ENCODE assay signal across 9 mouse cellular contexts in genomic region chr7:140063092-140063491, GRCm38 (mm10). TPM values are rescaled to one million over a fixed set of nuclear protein-coding genes. Genes with fewer than 3 reads are reported as not detected.
DNase-seq lines count a peak whose midpoint lies in the region; ATAC-seq and TF ChIP-seq lines count a peak whose summit lies in the region.
"Had no signal": no experiment of that assay in that cellular context is flagged by ENCODE, and none has a peak within 500 bp of the region (broad histone marks: within the 10 kb centered on the region; RNA-seq: fewer than 3 reads in every experiment).

No protein-coding gene starts in this region.

- H3K36me3 ChIP-seq in heart, postnatal 0 days (replicated peaks; ENCODE audit: control insufficient read depth, insufficient read depth, low read length) = no peaks in the 10 kb centered on the region
- H3K36me3 ChIP-seq in G1E (replicated peaks) = no peaks in the 10 kb centered on the region
- H3K36me3 ChIP-seq in midbrain, postnatal 0 days (ENCODE audit: insufficient read depth, low read length) = no peaks in the 10 kb centered on the region; the same call in 1 of the 2 replicates

- H3K27ac ChIP-seq in heart, postnatal 0 days (ENCODE audit: low read depth) = no peak overlapping the region
- no peak overlapping the region for H3K27ac ChIP-seq in midbrain, postnatal 0 days (ENCODE audit: low read depth, low read length)
- H3K27ac ChIP-seq: macrophage had no signal

- no peak overlapping the region for H3K9ac ChIP-seq in heart, postnatal 0 days (replicated peaks; ENCODE audit: low read depth, low read length)
- H3K9ac ChIP-seq in midbrain, postnatal 0 days (replicated peaks; ENCODE audit: low read length, poor library complexity, severe bottlenecking) = no peak overlapping the region

- ATAC-seq in heart, postnatal 0 days (ENCODE audit: insufficient read depth, low read depth) = no peak
- 0 out of 2 replicates have a peak, but pooled peaks have one; percentile 22 for ATAC-seq in G1E (ENCODE audit: extremely low read depth, insufficient number of reproducible peaks, low FRiP score, poor library complexity, severe bottlenecking)
- ATAC-seq in midbrain, postnatal 0 days (ENCODE audit: low FRiP score) = no peak; the same call in 1 of the 2 replicates

- H3K9me3 ChIP-seq in heart, postnatal 0 days (replicated peaks; ENCODE audit: control insufficient read depth, low read length) = no peaks in the 10 kb centered on the region
- no peaks in the 10 kb centered on the region for H3K9me3 ChIP-seq in G1E (replicated peaks)
- H3K9me3 ChIP-seq in midbrain, postnatal 0 days (ENCODE audit: low read length) = no peaks in the 10 kb centered on the region

- no peak overlapping the region for H3K4me2 ChIP-seq in heart, postnatal 0 days (ENCODE audit: low read depth, low read length)
- H3K4me2 ChIP-seq in midbrain, postnatal 0 days (ENCODE audit: low read depth, low read length, poor library complexity, severe bottlenecking) = no peak overlapping the region

- peaks cover 72% of the 10 kb centered on the region for H3K27me3 ChIP-seq in heart, postnatal 0 days (ENCODE audit: control insufficient read depth, insufficient read depth, low read length)
- peaks cover 44% of the 10 kb centered on the region for H3K27me3 ChIP-seq in G1E (ENCODE audit: insufficient read depth, low read length)
- peaks cover 26% of the 10 kb centered on the region for H3K27me3 ChIP-seq in midbrain, postnatal 0 days (ENCODE audit: insufficient read depth, low read length)

- intact Hi-C loops in heart, postnatal 25 days (cut with DNase I) = loop anchor here (2.0 kb wide), 2 partner anchors 94 to 158 kb away; no protein-coding TSS in a partner anchor

- WGBS in heart, postnatal 0 days = 20% methylated on average over 7 of the region's 7 CpGs
- 16% methylated on average over 7 of the region's 7 CpGs for WGBS in midbrain, postnatal 0 days

- no peak overlapping the region for H3K4me3 ChIP-seq in heart, postnatal 0 days (ENCODE audit: low read depth, low read length)
- H3K4me3 ChIP-seq in G1E (ENCODE audit: low read depth, low read length) = no peak overlapping the region
- H3K4me3 ChIP-seq in midbrain, postnatal 0 days (ENCODE audit: low read depth, low read length) = no peak overlapping the region

- DNase-seq in heart, postnatal 0 days (ENCODE audit: low spot score) = peak; percentile 31
- no peak for DNase-seq in heart, postnatal 25 days (ENCODE audit: low spot score)
- DNase-seq in G1E (ENCODE audit: low spot score) = no peak
- DNase-seq in cerebellum, adult 11-12 months = peak; percentile 43
- peak; percentile 29 to 48 for DNase-seq in gastrocnemius, adult 8-10 months (ENCODE audit: low spot score in 2 of 2)
- DNase-seq in left cerebral cortex, adult 18-20 months (ENCODE audit: low spot score in 2 of 2) = peak; percentile 77 to 85
- DNase-seq in midbrain, postnatal 0 days (ENCODE audit: low spot score) = peak; percentile 89
- DNase-seq in testis, postnatal 10 days (ENCODE audit: low spot score) = peak; percentile 85

- TF ChIP-seq CTCF in heart, postnatal 0 days (IDR thresholded peaks at IDR 0.05; ENCODE audit: low read depth) = peak; percentile 74
- TF ChIP-seq CTCF in G1E (IDR thresholded peaks at IDR 0.05; ENCODE audit: low read depth, low read length) = peak; percentile 64
- TF ChIP-seq CTCF in midbrain, postnatal 0 days (IDR thresholded peaks at IDR 0.05) = peak; percentile 91

- H3K4me1 ChIP-seq in heart, postnatal 0 days (ENCODE audit: control insufficient read depth, insufficient read depth) = peaks cover 4% of the 10 kb centered on the region; the same call in 1 of the 2 replicates
- H3K4me1 ChIP-seq in G1E (ENCODE audit: insufficient read depth, low read depth, low read length) = no peaks in the 10 kb centered on the region
- no peaks in the 10 kb centered on the region; the same call in 1 of the 2 replicates for H3K4me1 ChIP-seq in midbrain, postnatal 0 days (ENCODE audit: insufficient read depth, low read length)

- no peak for TF ChIP-seq EP300 in heart, postnatal 0 days (IDR thresholded peaks at IDR 0.05; ENCODE audit: low read depth)

RNA-seq across cellular contexts. Expression of gene Msx3, which starts 14.2 kb away (rescaled TPM):
- total RNA-seq in heart, postnatal 0 days (2014; rRNA removed; ENCODE audit: low replicate concordance) = not detected in 2 replicates
- polyA plus RNA-seq in heart, postnatal 0 days (2015; fragmentation: Nextera tagmentation; extraction: Ambion mirVana) = not detected in 2 replicates
- total RNA-seq in heart, postnatal 25 days (2021) = not detected
- total RNA-seq in G1E (2014; fragmentation: Nextera tagmentation) (not detected in 2 replicates), G1E (2017) (0.11 and 0.12 TPM in 2 replicates)
- polyA plus RNA-seq in G1E (2012) = not detected in 2 replicates
- not detected for total RNA-seq in gastrocnemius, adult 8-10 months (2022)
- total RNA-seq in left cerebral cortex, adult 18-20 months (2021) = not detected
- total RNA-seq in midbrain, postnatal 0 days (2014; rRNA removed) = 0.16 and 0.47 TPM in 2 replicates
- polyA plus RNA-seq in midbrain, postnatal 0 days (2015; fragmentation: Nextera tagmentation; extraction: Ambion mirVana) = 0.10 TPM in 1 of 2 replicates, not detected in the other
- polyA plus RNA-seq: macrophage had no signal

RNA-seq across cellular contexts. Expression of gene Caly, which starts 19.3 kb away (rescaled TPM):
- total RNA-seq in heart, postnatal 0 days (2014; rRNA removed; ENCODE audit: low replicate concordance) = 1.9 and 4.1 TPM in 2 replicates
- 0.40 and 0.70 TPM in 2 replicates for polyA plus RNA-seq in heart, postnatal 0 days (2015; fragmentation: Nextera tagmentation; extraction: Ambion mirVana)
- total RNA-seq in heart, postnatal 25 days (2021) = not detected
- total RNA-seq in G1E (2014; fragmentation: Nextera tagmentation) (not detected in 2 replicates), G1E (2017) (not detected in 2 replicates)
- not detected in 2 replicates for polyA plus RNA-seq in G1E (2012)
- under 1 TPM; 0.29 to 0.78 (median 0.47) TPM for total RNA-seq in gastrocnemius, adult 8-10 months (2022)
- 100 to 1,000 TPM; 188 to 210 TPM for total RNA-seq in left cerebral cortex, adult 18-20 months (2021)
- 404 and 435 TPM in 2 replicates for total RNA-seq in midbrain, postnatal 0 days (2014; rRNA removed)
- polyA plus RNA-seq in midbrain, postnatal 0 days (2015; fragmentation: Nextera tagmentation; extraction: Ambion mirVana) = 595 and 645 TPM in 2 replicates
- polyA plus RNA-seq: macrophage had no signal

RNA-seq across cellular contexts. Expression of gene Tubgcp2, which starts 26.6 kb away (rescaled TPM):
- 28.2 and 53.1 TPM in 2 replicates for total RNA-seq in heart, postnatal 0 days (2014; rRNA removed; ENCODE audit: low replicate concordance)
- polyA plus RNA-seq in heart, postnatal 0 days (2015; fragmentation: Nextera tagmentation; extraction: Ambion mirVana) = 21.8 and 24.5 TPM in 2 replicates
- total RNA-seq in heart, postnatal 25 days (2021) = 10 to 100 TPM; 25.4 to 27.2 TPM
- total RNA-seq in G1E (2014; fragmentation: Nextera tagmentation) (46.3 and 51.8 TPM in 2 replicates), G1E (2017) (33.9 and 41.9 TPM in 2 replicates)
- 7.4 and 12.2 TPM in 2 replicates for polyA plus RNA-seq in G1E (2012)
- 10 to 100 TPM; 19.9 to 22.3 (median 20.9) TPM for total RNA-seq in gastrocnemius, adult 8-10 months (2022)
- 10 to 100 TPM; 34.5 to 36.1 TPM for total RNA-seq in left cerebral cortex, adult 18-20 months (2021)
- total RNA-seq in midbrain, postnatal 0 days (2014; rRNA removed) = 66.9 and 70.1 TPM in 2 replicates
- 61.6 and 65.2 TPM in 2 replicates for polyA plus RNA-seq in midbrain, postnatal 0 days (2015; fragmentation: Nextera tagmentation; extraction: Ambion mirVana)

RNA-seq across cellular contexts. Expression of gene Zfp511, which starts 26.9 kb away (rescaled TPM):
- 23.6 and 44.3 TPM in 2 replicates for total RNA-seq in heart, postnatal 0 days (2014; rRNA removed; ENCODE audit: low replicate concordance)
- polyA plus RNA-seq in heart, postnatal 0 days (2015; fragmentation: Nextera tagmentation; extraction: Ambion mirVana) = 22.9 and 23.9 TPM in 2 replicates
- total RNA-seq in heart, postnatal 25 days (2021) = 10 to 100 TPM; 10.9 to 11.2 TPM
- total RNA-seq in G1E (2014; fragmentation: Nextera tagmentation) (25.7 and 27.8 TPM in 2 replicates), G1E (2017) (23.8 TPM in 2 replicates)
- polyA plus RNA-seq in G1E (2012) = 15.0 and 17.4 TPM in 2 replicates
- 10 to 100 TPM in 1 of 4 experiments, 1 to 10 TPM in 3; 6.1 to 11.2 (median 8.4) TPM for total RNA-seq in gastrocnemius, adult 8-10 months (2022)
- 10 to 100 TPM; 22.2 to 26.3 TPM for total RNA-seq in left cerebral cortex, adult 18-20 months (2021)
- total RNA-seq in midbrain, postnatal 0 days (2014; rRNA removed) = 33.6 and 42.5 TPM in 2 replicates
- polyA plus RNA-seq in midbrain, postnatal 0 days (2015; fragmentation: Nextera tagmentation; extraction: Ambion mirVana) = 63.5 and 68.5 TPM in 2 replicates

RNA-seq across cellular contexts. Expression of gene Prap1, which starts 30.1 kb away (rescaled TPM):
- total RNA-seq in heart, postnatal 0 days (2014; rRNA removed; ENCODE audit: low replicate concordance) = not detected in 2 replicates
- polyA plus RNA-seq in heart, postnatal 0 days (2015; fragmentation: Nextera tagmentation; extraction: Ambion mirVana) = 0.27 and 0.33 TPM in 2 replicates
- total RNA-seq in heart, postnatal 25 days (2021) = not detected
- total RNA-seq in G1E (2014; fragmentation: Nextera tagmentation) (not detected in 2 replicates), G1E (2017) (not detected in 2 replicates)
- not detected in 2 replicates for polyA plus RNA-seq in G1E (2012)
- total RNA-seq in gastrocnemius, adult 8-10 months (2022) = not detected
- total RNA-seq in left cerebral cortex, adult 18-20 months (2021) = not detected
- not detected in 2 replicates for total RNA-seq in midbrain, postnatal 0 days (2014; rRNA removed)
- polyA plus RNA-seq in midbrain, postnatal 0 days (2015; fragmentation: Nextera tagmentation; extraction: Ambion mirVana) = not detected in 2 replicates
- polyA plus RNA-seq: macrophage had no signal

Comparison
In these comparisons a context has a peak if more than half of its experiments do, and no peak if none do; other contexts are left out.
1. DNase-seq: peak in heart, postnatal 0 days (single experiment), cerebellum, adult 11-12 months (single experiment), gastrocnemius, adult 8-10 months (2 of 2), left cerebral cortex, adult 18-20 months (2 of 2), midbrain, postnatal 0 days (single experiment) and testis, postnatal 10 days (single experiment); none in heart, postnatal 25 days (single experiment) and G1E (single experiment).
2. RNA of gene Caly, which starts 19.3 kb away (total RNA-seq): 404 to 435 TPM in midbrain, postnatal 0 days and 188 to 210 TPM in left cerebral cortex, adult 18-20 months; 1.9 to 4.1 TPM in heart, postnatal 0 days, 0.29 to 0.78 TPM in gastrocnemius, adult 8-10 months, not detected in G1E and not detected in heart, postnatal 25 days; every median in the first group is over 10 times any median in the second.
3. Peak in every context shown above with its lines, with median percentiles within 50 percentile points of each other: CTCF ChIP-seq.